Mouse (Mus musculus) cerebellum, adult 9-11 months (tissue): Measurements from ENCODE around the gene Fkbp5.
"Not testable (repeated sequence)": the region's sequence is repeated elsewhere in the genome, so short reads cannot be mapped to it uniquely, and the experiment has no call there.

ENCODE experiments used
- DNase-seq: peaks from one replicate; pipeline ENCODE4 v3.0.0; 2022

Gene Fkbp5

GRCm38 (mm10) chr17:28452889-28453288 lies 64.4 kb downstream of the Fkbp5 start:
- no peak for DNase-seq

GRCm38 (mm10) chr17:28451914-28452313 lies 65.4 kb downstream of the Fkbp5 start:
- DNase-seq, result no peak

GRCm38 (mm10) chr17:28451487-28451886 lies 65.8 kb downstream of the Fkbp5 start:
- DNase-seq, result no peak

- no peak for DNase-seq
Observed at GRCm38 (mm10) chr17:28448225-28448624, 69.1 kb downstream of the Fkbp5 start.

- no peak for DNase-seq
Observed at GRCm38 (mm10) chr17:28447789-28448188, 69.5 kb downstream of the Fkbp5 start.

GRCm38 (mm10) chr17:28446820-28447168 lies 70.5 kb downstream of the Fkbp5 start:
- DNase-seq, result no peak

- DNase-seq, result no peak
Observed at GRCm38 (mm10) chr17:28445886-28446819, 71.2 kb downstream of the Fkbp5 start.

GRCm38 (mm10) chr17:28442661-28443060 lies 74.7 kb downstream of the Fkbp5 start:
- no peak for DNase-seq

GRCm38 (mm10) chr17:28438342-28439115 lies 78.8 kb downstream of the Fkbp5 start:
- DNase-seq, result no peak

- no peak for DNase-seq
Observed at GRCm38 (mm10) chr17:28437938-28438337, 79.4 kb downstream of the Fkbp5 start.

- DNase-seq, result no peak
Observed at GRCm38 (mm10) chr17:28434921-28435485, 82.3 kb downstream of the Fkbp5 start.

- no peak for DNase-seq
Observed at GRCm38 (mm10) chr17:28433029-28433428, 84.3 kb downstream of the Fkbp5 start.

GRCm38 (mm10) chr17:28431931-28432335 lies 85.4 kb downstream of the Fkbp5 start:
- no peak for DNase-seq

- DNase-seq, result no peak
Observed at GRCm38 (mm10) chr17:28431038-28431437, 86.3 kb downstream of the Fkbp5 start.

GRCm38 (mm10) chr17:28428474-28429258 lies 88.7 kb downstream of the Fkbp5 start:
- DNase-seq, result no peak

GRCm38 (mm10) chr17:28427666-28428065 lies 89.7 kb downstream of the Fkbp5 start:
- DNase-seq, result no peak

- DNase-seq, result no peak
Observed at GRCm38 (mm10) chr17:28424373-28424772, 93.0 kb downstream of the Fkbp5 start.

- no peak for DNase-seq
Observed at GRCm38 (mm10) chr17:28421071-28421470, 96.3 kb downstream of the Fkbp5 start.

- DNase-seq, result no peak
Observed at GRCm38 (mm10) chr17:28420229-28421051, 96.9 kb downstream of the Fkbp5 start.

- DNase-seq, result no peak
Observed at GRCm38 (mm10) chr17:28419636-28420035, 97.7 kb downstream of the Fkbp5 start.

GRCm38 (mm10) chr17:28418954-28419353 lies 98.4 kb downstream of the Fkbp5 start:
- DNase-seq, result no peak

GRCm38 (mm10) chr17:28418481-28418880 lies 98.8 kb downstream of the Fkbp5 start:
- DNase-seq, result not testable (repeated sequence)
